Mouse (Mus musculus) left cerebral cortex, adult 18-20 months (tissue): ENCODE measurements around the gene Meox1. TPM values are rescaled to one million over a fixed set of nuclear protein-coding genes. Genes with fewer than 3 reads are reported as not detected.

Experiments
- DNase-seq, 2 experiments: peaks; one replicate each; pipeline ENCODE4 v3.0.0; 2021 to 2022; ENCODE audit warnings: low spot score in 2 of 2, mixed read lengths in 1 of 2
- total RNA-seq, 2 experiments: library from RNA; stranded (reverse); gene quantifications; 2 replicates each; pipeline ENCODE4 v1.2.3; 2021

Meox1 gene
- total RNA-seq, 2 experiments from 2014 or later: 0.28 to 0.74 TPM

- DNase-seq: no peak
These were observed 7.1 kb upstream of the Meox1 start for GRCm38 (mm10) chr11:101901309-101901708.

- no peak for DNase-seq
These were observed 4.2 kb upstream of the Meox1 start for GRCm38 (mm10) chr11:101898328-101898727.

- no peak for DNase-seq
These were observed 2.6 kb upstream of the Meox1 start for GRCm38 (mm10) chr11:101896546-101897361.

- DNase-seq: no peak
These were observed 614 bp downstream of the Meox1 start for GRCm38 (mm10) chr11:101893560-101893959.

GRCm38 (mm10) chr11:101891451-101891850 is 2.7 kb downstream of the Meox1 start:
- no peak for DNase-seq

- DNase-seq: no peak
These were observed 4.4 kb downstream of the Meox1 start for GRCm38 (mm10) chr11:101889781-101890180.

GRCm38 (mm10) chr11:101888820-101889219 is 5.4 kb downstream of the Meox1 start:
- no peak for DNase-seq

GRCm38 (mm10) chr11:101886436-101886835 is 7.7 kb downstream of the Meox1 start:
- DNase-seq: no peak

GRCm38 (mm10) chr11:101885881-101886319 is 8.3 kb downstream of the Meox1 start:
- no peak for DNase-seq

GRCm38 (mm10) chr11:101885232-101885631 is 8.9 kb downstream of the Meox1 start:
- DNase-seq: no peak

- DNase-seq: no peak
These were observed 10.3 kb downstream of the Meox1 start for GRCm38 (mm10) chr11:101883911-101884310.

- no peak for DNase-seq
These were observed 11.5 kb downstream of the Meox1 start for GRCm38 (mm10) chr11:101882500-101883290.

- DNase-seq: peak in 1 of 2 experiments; percentile 8
These were observed 12.5 kb downstream of the Meox1 start for GRCm38 (mm10) chr11:101881604-101882071.

GRCm38 (mm10) chr11:101881185-101881584 is 13.0 kb downstream of the Meox1 start:
- no peak for DNase-seq

GRCm38 (mm10) chr11:101879672-101880071 is 14.5 kb downstream of the Meox1 start:
- no peak for DNase-seq

GRCm38 (mm10) chr11:101878696-101879095 is 15.5 kb downstream of the Meox1 start:
- no peak for DNase-seq

GRCm38 (mm10) chr11:101874978-101875377 is 19.2 kb downstream of the Meox1 start:
- DNase-seq: no peak

- no peak for DNase-seq
These were observed 20.3 kb downstream of the Meox1 start for GRCm38 (mm10) chr11:101873909-101874308.

GRCm38 (mm10) chr11:101871435-101871834 is 22.7 kb downstream of the Meox1 start:
- no peak for DNase-seq

GRCm38 (mm10) chr11:101870067-101870765 is 24.0 kb downstream of the Meox1 start:
- DNase-seq: peak; percentile 24 to 59

GRCm38 (mm10) chr11:101867513-101868052 is 26.6 kb downstream of the Meox1 start:
- DNase-seq: no peak
